Mouse (Mus musculus): ENCODE results near the gene Rap1gap. TPM values are rescaled to one million over a fixed set of nuclear protein-coding genes. Genes with fewer than 3 reads are reported as not detected.

Gene Rap1gap
- polyA plus RNA-seq, 1 experiment from 2014 or later, result 3.9 TPM

DNA sequence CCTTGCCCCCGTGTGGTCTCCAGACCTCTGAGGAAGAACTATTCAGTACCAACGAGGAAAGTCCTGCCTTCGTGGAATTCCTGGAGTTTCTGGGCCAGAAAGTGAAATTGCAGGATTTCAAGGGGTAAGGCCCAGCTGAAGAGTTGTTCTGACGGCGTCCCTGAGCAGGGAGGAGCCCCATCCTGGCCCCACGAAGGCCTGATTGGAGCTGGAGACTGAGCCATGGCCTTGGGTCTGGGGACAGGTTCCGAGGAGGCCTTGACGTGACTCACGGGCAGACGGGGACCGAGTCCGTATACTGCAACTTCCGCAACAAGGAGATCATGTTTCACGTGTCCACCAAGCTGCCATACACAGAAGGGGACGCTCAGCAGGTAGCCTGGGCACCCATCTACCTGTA, 53.1 kb downstream of the Rap1gap start:
- H3K36me3 ChIP-seq (ENCODE audit: control insufficient read depth, insufficient read depth, low read length), result no peaks in the 10 kb centered on the region
- no peak overlapping the region for H3K27ac ChIP-seq (replicated peaks in 1 of 2; ENCODE audit: control insufficient read depth in 1 of 2, insufficient read depth in 1 of 2, low read depth in 2 of 2, low read length in 2 of 2)
- 75% methylated on average over 15 of the region's 15 CpGs for WGBS
- no peak overlapping the region for H3K9ac ChIP-seq (ENCODE audit: low read length)
- H3K9me3 ChIP-seq (ENCODE audit: control insufficient read depth, low read length), result no peaks in the 10 kb centered on the region
- H3K4me3 ChIP-seq (ENCODE audit: control insufficient read depth in 1 of 2, insufficient read depth in 1 of 2, low read depth in 1 of 2, low read length in 2 of 2), result no peak overlapping the region
- peaks cover 10 to 11% of the 10 kb centered on the region in 2 experiments; a peak in 3 of 4 replicates for H3K4me1 ChIP-seq (ENCODE audit: control insufficient read depth in 2 of 2, insufficient read depth in 2 of 2, low read length in 2 of 2)
- no peak overlapping the region for H3K4me2 ChIP-seq (ENCODE audit: low read length)
- no peak for ATAC-seq (ENCODE audit: insufficient number of reproducible peaks, insufficient read depth, low FRiP score, low read depth)
- peaks cover 51% of the 10 kb centered on the region for H3K27me3 ChIP-seq (ENCODE audit: control insufficient read depth, insufficient read depth, low read length)

DNA sequence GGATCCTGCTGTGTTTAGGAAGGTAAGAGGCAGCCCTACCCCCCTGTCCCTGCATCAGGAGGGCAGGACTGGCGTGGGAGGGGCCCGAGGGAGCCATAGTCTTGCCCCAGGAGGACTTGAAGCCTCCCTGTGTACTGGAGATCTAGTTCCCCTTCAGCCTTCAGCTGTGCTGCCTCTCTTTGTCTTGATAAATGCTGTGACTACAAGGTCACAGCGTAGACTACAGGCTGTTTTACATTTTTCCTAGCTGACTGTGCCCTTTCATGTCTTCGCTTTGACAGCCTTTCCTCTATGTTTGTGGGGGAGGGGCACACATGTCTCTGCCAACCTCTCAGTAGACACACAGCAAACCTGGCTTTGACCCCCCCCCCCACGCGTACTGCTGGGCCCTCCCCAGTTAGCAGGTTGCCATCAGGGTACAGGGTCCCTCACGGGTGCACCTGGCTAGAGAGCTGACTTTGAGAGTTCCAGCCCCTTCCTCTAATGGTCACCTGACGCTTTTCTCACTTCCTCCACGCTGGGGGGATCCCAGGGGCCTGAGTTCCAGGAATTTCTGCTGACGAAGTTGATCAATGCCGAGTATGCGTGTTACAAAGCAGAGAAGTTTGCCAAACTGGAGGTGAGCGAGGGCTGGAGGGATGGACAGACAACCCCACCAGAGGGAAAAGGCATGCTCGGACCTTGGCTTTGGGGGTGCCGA, 55.0 kb downstream of the Rap1gap start:
- Histone ChIP-seq H3K36me3 (ENCODE audit: control insufficient read depth, insufficient read depth, low read length) (no peaks in the 10 kb centered on the region), H3K27me3 (ENCODE audit: control insufficient read depth, insufficient read depth, low read length) (peaks cover 67% of the 10 kb centered on the region), H3K4me3 (ENCODE audit: control insufficient read depth in 1 of 2, insufficient read depth in 1 of 2, low read depth in 1 of 2, low read length in 2 of 2) (no peak overlapping the region), H3K9me3 (ENCODE audit: control insufficient read depth, low read length) (no peaks in the 10 kb centered on the region), H3K4me1 (ENCODE audit: control insufficient read depth in 2 of 2, insufficient read depth in 2 of 2, low read length in 2 of 2) (peaks cover 10 to 11% of the 10 kb centered on the region in 2 experiments; a peak in 3 of 4 replicates), H3K4me2 (ENCODE audit: low read length) (peak overlapping the region; percentile 36; the same call in 1 of the 2 replicates), H3K27ac (replicated peaks in 1 of 2; ENCODE audit: control insufficient read depth in 1 of 2, insufficient read depth in 1 of 2, low read depth in 2 of 2, low read length in 2 of 2) (no peak overlapping the region), H3K9ac (ENCODE audit: low read length) (peak overlapping the region; percentile 41; the same call in 1 of the 2 replicates)
- no peak for ATAC-seq (ENCODE audit: insufficient number of reproducible peaks, insufficient read depth, low FRiP score, low read depth)
- WGBS, result 16% methylated on average over 15 of the region's 15 CpGs

DNA sequence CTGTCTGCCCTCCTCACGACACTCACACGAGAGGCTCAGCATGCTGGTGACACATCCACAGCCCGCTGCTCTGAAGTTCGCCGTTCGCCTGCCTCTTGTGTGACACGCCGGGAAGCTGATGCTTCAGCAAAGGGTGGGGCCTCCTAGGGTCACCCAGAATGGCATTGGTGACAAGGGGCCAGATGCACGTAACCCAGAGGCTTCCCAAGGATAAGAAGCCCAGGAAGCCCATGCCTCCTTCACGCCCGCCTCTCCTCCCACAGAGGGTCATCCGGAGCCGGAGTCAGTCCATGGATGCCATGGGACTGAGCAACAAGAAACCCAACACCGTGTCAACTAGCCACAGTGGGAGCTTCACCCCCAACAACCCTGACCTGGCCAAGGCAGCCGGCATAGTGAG, 57.0 kb downstream of the Rap1gap start:
- H3K9ac ChIP-seq (ENCODE audit: low read length), result no peak overlapping the region
- no peak overlapping the region for H3K27ac ChIP-seq (replicated peaks in 1 of 2; ENCODE audit: control insufficient read depth in 1 of 2, insufficient read depth in 1 of 2, low read depth in 2 of 2, low read length in 2 of 2)
- peaks cover 57% of the 10 kb centered on the region for H3K27me3 ChIP-seq (ENCODE audit: control insufficient read depth, insufficient read depth, low read length)
- H3K36me3 ChIP-seq (ENCODE audit: control insufficient read depth, insufficient read depth, low read length), result no peaks in the 10 kb centered on the region
- no peaks in the 10 kb centered on the region for H3K9me3 ChIP-seq (ENCODE audit: control insufficient read depth, low read length)
- H3K4me2 ChIP-seq (ENCODE audit: low read length), result no peak overlapping the region
- H3K4me3 ChIP-seq (ENCODE audit: control insufficient read depth in 1 of 2, insufficient read depth in 1 of 2, low read depth in 1 of 2, low read length in 2 of 2), result no peak overlapping the region
- ATAC-seq (ENCODE audit: insufficient number of reproducible peaks, insufficient read depth, low FRiP score, low read depth), result no peak
- H3K4me1 ChIP-seq (ENCODE audit: control insufficient read depth in 2 of 2, insufficient read depth in 2 of 2, low read length in 2 of 2), result peaks cover 10 to 11% of the 10 kb centered on the region in 2 experiments; a peak in 3 of 4 replicates
- WGBS, result 83% methylated on average over 15 of the region's 15 CpGs

DNA sequence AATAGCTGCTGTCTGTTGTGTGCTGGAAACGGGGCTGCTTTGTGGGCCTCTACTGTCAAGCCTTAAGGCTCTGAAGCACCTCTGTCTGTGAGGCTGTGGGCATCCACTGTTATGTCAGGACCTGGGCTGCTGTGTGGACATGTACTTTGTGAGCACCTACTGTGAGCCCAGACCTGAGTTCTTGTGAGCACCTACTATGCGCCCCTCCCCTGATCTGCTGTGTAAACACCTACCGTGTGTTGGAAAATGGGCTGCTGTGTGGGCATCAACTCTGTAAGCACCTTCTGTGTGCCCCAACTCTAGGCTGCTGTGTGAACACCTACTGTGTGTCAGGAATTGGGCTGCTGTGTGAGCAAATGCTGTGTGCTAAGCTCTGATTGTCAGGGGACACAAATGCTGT, 57.7 kb downstream of the Rap1gap start:
- H3K4me1 ChIP-seq (ENCODE audit: control insufficient read depth in 2 of 2, insufficient read depth in 2 of 2, low read length in 2 of 2), result peaks cover 10 to 11% of the 10 kb centered on the region in 2 experiments; a peak in 3 of 4 replicates
- H3K9me3 ChIP-seq (ENCODE audit: control insufficient read depth, low read length), result no peaks in the 10 kb centered on the region
- peaks cover 52% of the 10 kb centered on the region for H3K27me3 ChIP-seq (ENCODE audit: control insufficient read depth, insufficient read depth, low read length)
- no peak for ATAC-seq (ENCODE audit: insufficient number of reproducible peaks, insufficient read depth, low FRiP score, low read depth)
- no peaks in the 10 kb centered on the region for H3K36me3 ChIP-seq (ENCODE audit: control insufficient read depth, insufficient read depth, low read length)
- no peak overlapping the region for H3K4me3 ChIP-seq (ENCODE audit: control insufficient read depth in 1 of 2, insufficient read depth in 1 of 2, low read depth in 1 of 2, low read length in 2 of 2)
- H3K4me2 ChIP-seq (ENCODE audit: low read length), result no peak overlapping the region
- H3K9ac ChIP-seq (ENCODE audit: low read length), result no peak overlapping the region
- 85% methylated on average over 3 of the region's 3 CpGs for WGBS
- no peak overlapping the region for H3K27ac ChIP-seq (replicated peaks in 1 of 2; ENCODE audit: control insufficient read depth in 1 of 2, insufficient read depth in 1 of 2, low read depth in 2 of 2, low read length in 2 of 2)

DNA sequence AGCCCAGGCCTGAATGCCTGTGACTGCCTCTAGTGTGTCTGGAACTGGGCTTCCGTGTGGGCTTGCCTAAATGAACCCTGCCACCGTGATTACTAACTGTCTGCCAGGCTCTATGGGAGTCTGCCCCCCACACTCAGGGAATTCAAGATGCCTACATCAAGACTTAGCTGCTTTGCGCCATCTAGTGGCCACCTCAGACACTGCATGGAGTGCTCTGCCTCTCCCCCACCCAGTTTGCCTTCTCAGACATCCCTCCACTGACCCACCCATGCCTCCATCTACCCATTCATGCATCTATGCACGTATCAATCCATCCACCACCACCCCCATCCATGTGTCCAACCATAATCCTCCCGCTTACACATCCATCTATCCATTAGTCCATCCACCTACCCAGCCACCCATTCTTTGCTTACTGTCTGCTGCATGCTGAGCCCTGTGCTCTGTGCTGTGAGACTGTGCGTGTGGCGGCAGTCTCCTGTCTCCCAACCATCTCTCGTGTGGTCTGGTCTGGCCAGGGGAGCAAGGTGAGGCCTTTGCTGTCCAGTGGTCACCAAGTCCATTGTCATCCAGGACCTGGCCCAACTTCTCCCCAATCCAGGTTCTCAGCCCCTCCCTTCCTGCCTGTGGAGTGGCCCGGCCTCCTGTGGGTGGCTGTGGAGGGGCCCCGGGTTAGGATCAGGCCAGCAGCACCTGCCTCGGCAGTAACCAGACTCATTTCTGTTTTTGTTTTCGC, 58.3 kb downstream of the Rap1gap start:
- H3K27me3 ChIP-seq (ENCODE audit: control insufficient read depth, insufficient read depth, low read length), result peaks cover 51% of the 10 kb centered on the region
- H3K4me2 ChIP-seq (ENCODE audit: low read length), result peak overlapping the region; percentile 54
- no peak overlapping the region for H3K27ac ChIP-seq (replicated peaks in 1 of 2; ENCODE audit: control insufficient read depth in 1 of 2, insufficient read depth in 1 of 2, low read depth in 2 of 2, low read length in 2 of 2)
- H3K4me1 ChIP-seq (ENCODE audit: control insufficient read depth in 2 of 2, insufficient read depth in 2 of 2, low read length in 2 of 2), result peaks cover 10 to 11% of the 10 kb centered on the region in 2 experiments; a peak in 3 of 4 replicates
- no peaks in the 10 kb centered on the region for H3K36me3 ChIP-seq (ENCODE audit: control insufficient read depth, insufficient read depth, low read length)
- H3K4me3 ChIP-seq (ENCODE audit: control insufficient read depth in 1 of 2, insufficient read depth in 1 of 2, low read depth in 1 of 2, low read length in 2 of 2), result peak overlapping the region in 1 of 2 experiments; percentile 23; a peak in 1 of 4 replicates
- 22% methylated on average over 12 of the region's 12 CpGs for WGBS
- H3K9me3 ChIP-seq (ENCODE audit: control insufficient read depth, low read length), result no peaks in the 10 kb centered on the region
- ATAC-seq (ENCODE audit: insufficient number of reproducible peaks, insufficient read depth, low FRiP score, low read depth), result no peak
- no peak overlapping the region for H3K9ac ChIP-seq (ENCODE audit: low read length)

DNA sequence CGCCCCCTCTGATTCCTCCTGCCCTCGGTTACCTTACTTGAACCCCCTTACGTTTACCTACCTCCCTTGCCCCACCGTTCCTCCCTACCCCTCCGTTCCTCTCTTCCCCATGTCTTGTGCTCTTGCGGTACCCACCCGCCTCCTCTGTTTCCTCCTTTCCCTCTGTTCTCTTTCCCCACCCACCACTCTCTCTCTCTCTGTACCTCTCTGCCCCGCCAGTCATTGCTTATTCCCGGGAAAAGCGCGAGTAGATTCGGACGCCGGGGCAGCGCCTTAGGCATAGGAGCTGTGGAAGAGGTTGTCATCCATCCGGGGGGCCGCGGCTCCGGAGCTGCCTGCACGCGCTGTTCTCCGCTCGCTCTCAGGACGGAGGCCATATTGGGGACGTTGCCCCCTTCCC, 59.0 kb downstream of the Rap1gap start:
- H3K27ac ChIP-seq (replicated peaks in 1 of 2; ENCODE audit: control insufficient read depth in 1 of 2, insufficient read depth in 1 of 2, low read depth in 2 of 2, low read length in 2 of 2), result no peak overlapping the region
- no peaks in the 10 kb centered on the region for H3K9me3 ChIP-seq (ENCODE audit: control insufficient read depth, low read length)
- peak overlapping the region; percentile 54 for H3K4me2 ChIP-seq (ENCODE audit: low read length)
- peaks cover 51% of the 10 kb centered on the region for H3K27me3 ChIP-seq (ENCODE audit: control insufficient read depth, insufficient read depth, low read length)
- ATAC-seq (ENCODE audit: insufficient number of reproducible peaks, insufficient read depth, low FRiP score, low read depth), result no peak
- 35% methylated on average over 25 of the region's 25 CpGs for WGBS
- H3K4me1 ChIP-seq (ENCODE audit: control insufficient read depth in 2 of 2, insufficient read depth in 2 of 2, low read length in 2 of 2), result peaks cover 10 to 11% of the 10 kb centered on the region in 2 experiments; a peak in 3 of 4 replicates
- no peaks in the 10 kb centered on the region for H3K36me3 ChIP-seq (ENCODE audit: control insufficient read depth, insufficient read depth, low read length)
- peak overlapping the region; percentile 13 to 23 for H3K4me3 ChIP-seq (ENCODE audit: control insufficient read depth in 1 of 2, insufficient read depth in 1 of 2, low read depth in 1 of 2, low read length in 2 of 2)
- peak overlapping the region; percentile 31; the same call in 1 of the 2 replicates for H3K9ac ChIP-seq (ENCODE audit: low read length)

DNA sequence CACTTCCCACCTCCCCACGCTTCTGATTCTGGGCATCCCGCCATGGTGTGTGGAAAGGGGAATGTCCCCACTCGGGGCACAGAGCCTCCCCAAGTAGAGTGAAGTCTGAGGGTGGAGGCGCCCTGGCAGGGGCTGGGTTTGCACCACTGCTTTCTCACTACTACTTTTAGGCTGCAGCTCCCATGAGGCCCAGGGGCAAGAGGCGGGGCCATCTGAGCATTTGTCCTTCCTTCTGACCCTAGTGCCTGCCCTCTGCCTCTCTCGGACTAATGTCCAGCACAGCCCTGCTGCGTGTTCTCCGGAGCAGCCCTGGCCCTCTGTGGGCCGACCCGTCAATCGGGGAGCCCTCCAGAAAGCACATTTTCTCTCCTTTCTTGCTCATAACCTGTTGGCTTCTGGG, 59.7 kb downstream of the Rap1gap start:
- H3K4me2 ChIP-seq (ENCODE audit: low read length), result peak overlapping the region; percentile 54
- H3K36me3 ChIP-seq (ENCODE audit: control insufficient read depth, insufficient read depth, low read length), result no peaks in the 10 kb centered on the region
- peaks cover 5% of the 10 kb centered on the region in 2 experiments; a peak in 3 of 4 replicates for H3K4me1 ChIP-seq (ENCODE audit: control insufficient read depth in 2 of 2, insufficient read depth in 2 of 2, low read length in 2 of 2)
- peak overlapping the region; percentile 51; the same call in 1 of the 2 replicates for H3K9ac ChIP-seq (ENCODE audit: low read length)
- peaks cover 51% of the 10 kb centered on the region for H3K27me3 ChIP-seq (ENCODE audit: control insufficient read depth, insufficient read depth, low read length)
- H3K4me3 ChIP-seq (ENCODE audit: control insufficient read depth in 1 of 2, insufficient read depth in 1 of 2, low read depth in 1 of 2, low read length in 2 of 2), result peak overlapping the region; percentile 23 to 24; a peak in 3 of 4 replicates
- 0 out of 4 replicates have a peak overlapping the region, but pooled peaks of 1 of the 2 experiments have one; percentile 27 for H3K27ac ChIP-seq (replicated peaks in 1 of 2; ENCODE audit: control insufficient read depth in 1 of 2, insufficient read depth in 1 of 2, low read depth in 2 of 2, low read length in 2 of 2)
- no peaks in the 10 kb centered on the region for H3K9me3 ChIP-seq (ENCODE audit: control insufficient read depth, low read length)
- 33% methylated on average over 11 of the region's 11 CpGs for WGBS
- no peak for ATAC-seq (ENCODE audit: insufficient number of reproducible peaks, insufficient read depth, low FRiP score, low read depth)

Measured in heart, embryonic 14.5 days (tissue).